Mouse (Mus musculus) lung, postnatal 0 days (tissue): Measurements from ENCODE around the gene Krt71. TPM values are rescaled to one million over a fixed set of nuclear protein-coding genes. Genes with fewer than 3 reads are reported as not detected.

Source experiments
- ATAC-seq: fragments of 200-750 bp; cut with Nextera tagmentation; 2 replicates; pipeline ENCODE4 v1.8.0; 2017; ENCODE audit warnings: moderate library complexity
- DNase-seq: peaks from one replicate; pipeline ENCODE4 v3.0.0-alpha.2; 2016; ENCODE audit warnings: low spot score
- H3K27ac ChIP-seq: fragments of 300-500 bp; sonication (generic); 2 replicates; pipeline ENCODE4 v1.5.1; 2014; ENCODE audit warnings: antibody characterized with exemption, mild to moderate bottlenecking, low read length, mixed read lengths
- H3K27me3 ChIP-seq: fragments of 300-500 bp; sonication (generic); replicated peaks from 2 replicates; pipeline ENCODE4 v1.6.1; 2014; ENCODE audit warnings: low read length, mixed read lengths; ENCODE audit not compliant: insufficient read depth
- H3K36me3 ChIP-seq: fragments of 300-500 bp; sonication (generic); 2 replicates; pipeline ENCODE4 v1.6.1; 2014; ENCODE audit warnings: low read length, mixed read lengths; ENCODE audit not compliant: insufficient read depth
- H3K4me1 ChIP-seq: fragments of 300-500 bp; sonication (generic); 2 replicates; pipeline ENCODE4 v1.6.1; 2014; ENCODE audit warnings: antibody characterized with exemption, low read depth, low read length, mixed read lengths; ENCODE audit not compliant: insufficient read depth
- H3K4me2 ChIP-seq: fragments of 300-500 bp; sonication (generic); replicated peaks from 2 replicates; pipeline ENCODE4 v1.6.1; 2014; ENCODE audit warnings: low read depth, mild to moderate bottlenecking, low read length, moderate library complexity, mixed read lengths
- H3K4me3 ChIP-seq: fragments of 300-500 bp; sonication (generic); 2 replicates; pipeline ENCODE4 v1.5.1; 2014; ENCODE audit warnings: low read depth, low read length
- H3K9ac ChIP-seq: fragments of 300-500 bp; sonication (generic); replicated peaks from 2 replicates; pipeline ENCODE4 v1.6.1; 2014; ENCODE audit warnings: low read depth, mild to moderate bottlenecking
- H3K9me3 ChIP-seq: fragments of 300-500 bp; sonication (generic); 2 replicates; pipeline ENCODE4 v1.6.1; 2016; ENCODE audit warnings: low read length, mixed read lengths
- CTCF ChIP-seq: IDR thresholded peaks from 2 replicates; pipeline ENCODE4 v1.5.1; 2016; ENCODE audit warnings: antibody characterized with exemption, mild to moderate bottlenecking
- EP300 ChIP-seq: IDR thresholded peaks from 2 replicates; pipeline ENCODE4 v1.6.1; 2016; ENCODE audit warnings: antibody characterized with exemption, mild to moderate bottlenecking, control low read depth
- WGBS: fragments of 180-500 bp; shearing (Covaris S2); extraction: QIAGEN DNeasy Blood & Tissue Kit; methylation state at CpG from one replicate; pipeline ENCODE4 v1.1.7; 2014; 5-methylcytosine and 5-hydroxymethylcytosine counted together
- polyA plus RNA-seq: library from polyadenylated mRNA; unstranded; fragments of >200 nt; fragmentation: Nextera tagmentation; extraction: Ambion mirVana; gene quantifications from 2 replicates; pipeline ENCODE4 v1.2.1, GENCODE M21; 2015

Krt71 gene
- polyA plus RNA-seq, 1 experiment from 2014 or later = not detected

DNA sequence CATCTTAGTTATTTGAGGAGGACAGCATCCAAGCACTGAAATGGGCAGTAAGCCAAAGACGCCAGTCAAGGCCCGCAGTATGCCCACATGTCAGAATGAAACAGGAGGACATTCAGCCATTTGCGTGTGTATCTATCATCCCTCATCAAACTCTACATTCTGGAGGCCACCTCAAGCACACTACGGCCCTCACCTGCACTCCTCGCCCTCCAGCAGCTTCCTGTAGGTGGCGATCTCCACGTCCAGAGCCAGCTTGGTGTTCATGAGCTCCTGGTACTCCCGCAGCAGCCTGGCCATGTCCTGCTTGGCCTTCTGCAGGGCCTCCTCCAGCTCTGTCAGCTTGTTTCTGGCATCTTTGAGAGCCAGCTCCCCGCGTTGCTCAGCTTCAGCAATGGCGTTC is 34.2 kb downstream of the Krt71 start:
- Histone ChIP-seq H3K9ac (no peak overlapping the region), H3K36me3 (no peaks in the 10 kb centered on the region), H3K4me2 (no peak overlapping the region), H3K4me3 (no peak overlapping the region), H3K27me3 (no peaks in the 10 kb centered on the region), H3K4me1 (no peaks in the 10 kb centered on the region), H3K27ac (no peak overlapping the region), H3K9me3 (no peaks in the 10 kb centered on the region)
- DNase-seq (no peak), ATAC-seq (no peak)
- TF ChIP-seq EP300 (no peak), CTCF (peak; percentile 42)
- WGBS = 62% methylated on average over 11 of the region's 11 CpGs

DNA sequence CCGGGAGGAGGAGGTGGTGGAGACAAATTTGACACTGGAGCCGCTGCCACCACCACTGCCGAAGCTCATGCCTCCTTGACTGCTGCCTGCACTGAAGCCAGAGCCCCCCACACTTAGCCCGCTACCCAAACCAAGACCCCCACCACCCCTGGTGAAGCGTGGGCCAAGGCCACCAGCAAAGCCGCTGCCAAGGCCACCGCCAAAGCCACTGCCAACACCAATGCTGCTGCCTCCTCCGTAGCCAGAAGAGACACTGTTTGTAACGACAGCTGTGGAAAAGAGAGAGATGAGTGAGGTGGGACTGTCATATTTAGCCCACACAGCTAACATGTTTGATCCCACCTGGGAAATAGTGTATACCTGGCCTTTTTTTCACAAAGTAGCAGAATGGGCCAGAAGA is 35.5 kb downstream of the Krt71 start:
- Histone ChIP-seq H3K36me3 (no peaks in the 10 kb centered on the region), H3K4me1 (no peaks in the 10 kb centered on the region), H3K4me2 (no peak overlapping the region), H3K27ac (no peak overlapping the region), H3K4me3 (no peak overlapping the region), H3K9me3 (no peaks in the 10 kb centered on the region), H3K27me3 (no peaks in the 10 kb centered on the region), H3K9ac (no peak overlapping the region)
- WGBS = 63% methylated on average over 9 of the region's 9 CpGs
- TF ChIP-seq CTCF (no peak), EP300 (no peak)
- DNase-seq (no peak), ATAC-seq (no peak)

DNA sequence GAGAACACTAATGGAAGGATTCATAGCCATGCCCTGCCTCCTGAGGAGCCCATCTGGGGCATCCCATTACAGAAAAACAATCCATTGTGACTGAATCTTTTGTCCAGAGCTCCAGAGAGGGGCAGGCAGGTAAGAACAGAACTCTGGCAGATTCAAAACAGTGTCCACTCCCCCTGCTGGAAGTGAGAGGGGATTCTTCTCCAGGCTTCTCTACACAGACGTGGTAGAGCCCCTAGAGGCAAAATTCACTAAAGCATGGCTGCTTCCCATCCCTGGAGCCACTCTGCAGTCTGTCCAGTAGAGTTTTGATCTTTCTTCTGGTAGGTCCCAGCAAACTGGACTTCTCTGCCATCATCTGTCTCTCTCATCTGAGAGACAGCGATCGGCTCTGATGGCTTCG is 38.8 kb downstream of the Krt71 start:
- Histone ChIP-seq H3K4me2 (no peak overlapping the region), H3K4me1 (no peaks in the 10 kb centered on the region), H3K36me3 (no peaks in the 10 kb centered on the region), H3K9me3 (no peaks in the 10 kb centered on the region), H3K4me3 (no peak overlapping the region), H3K9ac (no peak overlapping the region), H3K27ac (no peak overlapping the region), H3K27me3 (no peaks in the 10 kb centered on the region)
- no peak for ATAC-seq
- peak; percentile 37 for DNase-seq
- peak; percentile 32 for TF ChIP-seq CTCF
- TF ChIP-seq EP300 = no peak
- 68% methylated on average over 4 of the region's 4 CpGs for WGBS

GRCm38 (mm10) chr15:101702380-101702779 is 40.5 kb downstream of the Krt71 start:
- H3K9me3 ChIP-seq = no peaks in the 10 kb centered on the region
- H3K4me2 ChIP-seq = no peak overlapping the region
- 29% methylated on average over 2 of the region's 2 CpGs for WGBS
- H3K9ac ChIP-seq = no peak overlapping the region
- no peaks in the 10 kb centered on the region for H3K27me3 ChIP-seq
- no peak overlapping the region for H3K27ac ChIP-seq
- H3K36me3 ChIP-seq = no peaks in the 10 kb centered on the region
- TF ChIP-seq CTCF (no peak), EP300 (no peak)
- no peak overlapping the region for H3K4me3 ChIP-seq
- ATAC-seq (no peak), DNase-seq (no peak)
- H3K4me1 ChIP-seq = no peaks in the 10 kb centered on the region

- Histone ChIP-seq H3K4me3 (no peak overlapping the region), H3K4me1 (no peaks in the 10 kb centered on the region), H3K27me3 (no peaks in the 10 kb centered on the region), H3K36me3 (no peaks in the 10 kb centered on the region), H3K27ac (no peak overlapping the region), H3K9ac (no peak overlapping the region), H3K9me3 (no peaks in the 10 kb centered on the region), H3K4me2 (no peak overlapping the region)
- DNase-seq (no peak), ATAC-seq (no peak)
- TF ChIP-seq CTCF (no peak), EP300 (no peak)
- 76% methylated on average over 8 of the region's 8 CpGs for WGBS
Measured at GRCm38 (mm10) chr15:101699866-101700265, 43.0 kb downstream of the Krt71 start.

DNA sequence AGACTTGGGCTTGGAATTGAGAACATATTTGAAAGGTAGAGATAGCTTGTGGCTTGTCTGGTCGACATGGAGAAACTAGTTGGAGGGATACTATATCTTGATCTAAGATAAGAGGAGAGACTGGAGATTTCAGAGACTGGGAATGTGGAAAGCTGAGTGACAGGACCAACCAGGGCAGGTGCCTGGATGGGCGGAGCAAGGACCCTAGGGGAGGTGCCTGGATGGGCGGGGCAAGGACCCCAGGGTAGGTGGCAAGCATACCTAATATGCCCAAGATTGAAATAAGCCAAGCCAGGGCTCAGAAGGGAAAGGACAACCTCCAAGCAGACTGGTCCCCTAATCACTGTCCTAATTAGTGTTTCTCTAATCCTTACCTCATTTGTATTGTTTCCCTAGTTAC is 43.7 kb downstream of the Krt71 start:
- no peaks in the 10 kb centered on the region for H3K9me3 ChIP-seq
- no peak for DNase-seq
- H3K4me2 ChIP-seq = no peak overlapping the region
- 43% methylated on average over 3 of the region's 3 CpGs for WGBS
- no peak overlapping the region for H3K9ac ChIP-seq
- no peaks in the 10 kb centered on the region for H3K4me1 ChIP-seq
- no peak for ATAC-seq
- no peaks in the 10 kb centered on the region for H3K36me3 ChIP-seq
- no peak for TF ChIP-seq CTCF
- no peak for TF ChIP-seq EP300
- no peaks in the 10 kb centered on the region for H3K27me3 ChIP-seq
- no peak overlapping the region for H3K4me3 ChIP-seq
- H3K27ac ChIP-seq = no peak overlapping the region

DNA sequence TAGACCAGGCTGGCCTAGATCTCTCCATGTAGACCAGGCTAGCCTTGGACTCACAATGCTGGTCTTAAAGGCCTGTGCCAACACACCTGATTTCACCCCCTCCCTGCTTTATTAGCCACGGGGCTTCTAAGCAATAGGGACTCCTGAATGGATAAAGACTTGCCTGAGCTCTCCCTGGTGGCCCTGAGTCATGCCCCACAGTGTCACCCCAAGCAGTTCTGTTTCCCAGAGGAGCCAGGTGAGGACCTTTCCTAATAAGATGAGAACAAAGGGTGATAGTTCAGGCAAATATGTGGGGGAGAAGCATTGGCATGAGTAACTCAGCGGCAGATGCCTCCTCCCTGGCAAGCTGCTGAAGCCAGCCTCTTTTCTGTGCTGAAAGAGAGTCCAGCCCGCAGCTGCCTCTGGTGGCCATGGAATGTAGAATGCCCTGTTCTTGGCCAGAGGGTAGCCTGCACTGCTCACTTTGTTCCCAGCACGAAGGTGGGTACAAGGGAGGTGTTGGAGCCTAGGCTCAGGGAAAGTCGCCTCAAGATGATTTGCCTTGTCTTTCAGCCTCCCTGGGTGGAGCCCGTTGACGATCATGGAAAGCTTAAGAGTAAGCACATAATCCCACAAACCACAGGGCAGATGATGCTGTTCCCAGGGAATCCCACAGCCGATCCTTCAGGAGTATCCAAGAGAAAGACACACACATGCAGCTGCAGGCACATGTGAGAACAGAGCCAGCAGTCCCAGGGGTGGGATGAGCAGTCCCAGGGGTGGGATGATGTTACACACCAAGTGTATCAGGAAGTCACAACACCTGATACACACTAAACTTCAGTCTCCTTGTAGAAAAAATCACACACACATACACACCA is 45.4 kb downstream of the Krt71 start:
- H3K9ac ChIP-seq = no peak overlapping the region
- no peak for ATAC-seq
- no peaks in the 10 kb centered on the region for H3K4me1 ChIP-seq
- H3K27me3 ChIP-seq = no peaks in the 10 kb centered on the region
- H3K36me3 ChIP-seq = no peaks in the 10 kb centered on the region
- no peaks in the 10 kb centered on the region for H3K9me3 ChIP-seq
- H3K4me2 ChIP-seq = no peak overlapping the region
- WGBS = 58% methylated on average over 8 of the region's 8 CpGs
- H3K4me3 ChIP-seq = no peak overlapping the region
- TF ChIP-seq EP300 (no peak), CTCF (no peak)
- DNase-seq = no peak
- H3K27ac ChIP-seq = no peak overlapping the region
